Mouse (Mus musculus): ENCODE data around the gene Mgat3. TPM values are rescaled to one million over a fixed set of nuclear protein-coding genes. Genes with fewer than 3 reads are reported as not detected.

The Mgat3 gene
- polyA plus RNA-seq, 1 experiment: not detected

- 0 out of 2 replicates have a peak, but pooled peaks cover 2% of the 10 kb centered on the region for H3K4me1 ChIP-seq (ENCODE audit: control insufficient read depth, insufficient read depth, low read length)
- H3K4me3 ChIP-seq (ENCODE audit: insufficient read depth, low read length): no peak overlapping the region
- TF ChIP-seq POLR2A (IDR thresholded peaks at IDR 0.05; ENCODE audit: borderline replicate concordance, low read depth, low read length) (no peak), CTCF (IDR thresholded peaks at IDR 0.05; ENCODE audit: low read depth, low read length) (no peak)
- H3K27ac ChIP-seq (ENCODE audit: insufficient read depth, low read depth, low read length): no peak overlapping the region
Observed at GRCm38 (mm10) chr15:80171286-80171685, 2.2 kb upstream of the Mgat3 start.

GRCm38 (mm10) chr15:80171791-80172190 lies 1.7 kb upstream of the Mgat3 start:
- TF ChIP-seq POLR2A (IDR thresholded peaks at IDR 0.05; ENCODE audit: borderline replicate concordance, low read depth, low read length): no peak
- TF ChIP-seq CTCF (IDR thresholded peaks at IDR 0.05; ENCODE audit: low read depth, low read length): no peak
- Histone ChIP-seq H3K4me3 (ENCODE audit: insufficient read depth, low read length) (no peak overlapping the region), H3K4me1 (ENCODE audit: control insufficient read depth, insufficient read depth, low read length) (0 out of 2 replicates have a peak, but pooled peaks cover 2% of the 10 kb centered on the region), H3K27ac (ENCODE audit: insufficient read depth, low read depth, low read length) (no peak overlapping the region)

DNA sequence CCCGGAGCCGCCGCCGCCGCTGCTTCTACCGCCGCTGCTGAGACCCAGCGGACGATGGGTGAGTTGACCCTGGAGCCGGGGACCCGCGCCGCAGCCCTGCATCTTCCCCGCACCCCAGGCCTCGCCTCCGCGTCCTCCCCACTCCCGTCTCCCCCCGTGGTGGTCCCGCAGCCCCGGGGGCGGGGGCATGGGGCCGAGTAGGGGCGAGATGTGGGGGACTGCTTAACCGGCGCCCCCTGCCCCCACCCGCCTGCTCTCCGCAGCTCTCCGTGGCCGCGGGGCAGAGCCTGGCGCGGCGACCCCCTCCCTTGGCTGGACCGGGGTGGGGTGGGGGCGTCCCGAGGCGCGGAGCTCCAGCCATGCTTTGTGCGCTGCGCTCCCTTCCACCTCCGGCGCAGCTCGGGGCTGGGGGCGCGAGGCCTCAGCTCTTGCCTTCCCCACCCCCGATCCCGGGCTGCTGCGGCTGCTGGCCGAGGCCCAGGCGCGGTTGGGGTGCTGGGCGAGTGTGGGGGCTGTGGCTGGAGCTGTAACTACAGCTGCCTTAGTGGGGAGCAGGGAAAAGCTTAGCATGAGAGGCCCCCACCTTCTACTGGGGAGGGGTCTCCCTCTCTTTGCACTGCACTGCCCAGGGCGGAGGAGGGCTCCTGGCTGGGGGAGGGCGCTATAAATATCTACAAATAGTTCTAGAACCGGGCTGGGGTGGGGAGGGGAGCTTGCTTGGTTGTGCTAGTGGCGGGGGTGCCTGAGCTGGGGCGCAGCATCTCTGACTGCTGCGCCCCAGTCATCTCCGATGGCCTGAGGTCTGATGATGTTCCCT lies 468 bp downstream of the Mgat3 start:
- no peak for TF ChIP-seq POLR2A (IDR thresholded peaks at IDR 0.05; ENCODE audit: borderline replicate concordance, low read depth, low read length)
- TF ChIP-seq CTCF (IDR thresholded peaks at IDR 0.05; ENCODE audit: low read depth, low read length): no peak
- H3K4me3 ChIP-seq (ENCODE audit: insufficient read depth, low read length): peak overlapping the region; percentile 25; the same call in 1 of the 2 replicates
- H3K4me1 ChIP-seq (ENCODE audit: control insufficient read depth, insufficient read depth, low read length): 0 out of 2 replicates have a peak, but pooled peaks cover 2% of the 10 kb centered on the region
- H3K27ac ChIP-seq (ENCODE audit: insufficient read depth, low read depth, low read length): no peak overlapping the region

DNA sequence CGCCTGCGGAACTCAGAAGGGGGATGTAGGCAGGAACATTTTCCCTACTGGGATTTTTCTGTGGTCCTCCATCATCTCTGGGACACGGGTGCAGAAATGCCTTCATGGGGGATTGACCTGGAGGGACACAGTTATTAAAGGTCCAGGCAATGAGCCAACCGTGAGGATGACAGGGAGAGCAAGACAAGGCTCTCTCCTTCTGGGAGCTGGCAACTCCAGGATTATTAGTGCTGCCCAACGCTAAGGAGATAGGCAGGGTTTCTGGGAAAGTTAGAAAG lies 1.0 kb downstream of the Mgat3 start:
- no peak for TF ChIP-seq CTCF (IDR thresholded peaks at IDR 0.05; ENCODE audit: low read depth, low read length)
- no peak for TF ChIP-seq POLR2A (IDR thresholded peaks at IDR 0.05; ENCODE audit: borderline replicate concordance, low read depth, low read length)
- no peak overlapping the region for H3K4me3 ChIP-seq (ENCODE audit: insufficient read depth, low read length)
- H3K4me1 ChIP-seq (ENCODE audit: control insufficient read depth, insufficient read depth, low read length): 0 out of 2 replicates have a peak, but pooled peaks cover 2% of the 10 kb centered on the region
- H3K27ac ChIP-seq (ENCODE audit: insufficient read depth, low read depth, low read length): no peak overlapping the region

- Histone ChIP-seq H3K4me1 (ENCODE audit: control insufficient read depth, insufficient read depth, low read length) (0 out of 2 replicates have a peak, but pooled peaks cover 2% of the 10 kb centered on the region), H3K4me3 (ENCODE audit: insufficient read depth, low read length) (no peak overlapping the region), H3K27ac (ENCODE audit: insufficient read depth, low read depth, low read length) (no peak overlapping the region)
- no peak for TF ChIP-seq CTCF (IDR thresholded peaks at IDR 0.05; ENCODE audit: low read depth, low read length)
- no peak for TF ChIP-seq POLR2A (IDR thresholded peaks at IDR 0.05; ENCODE audit: borderline replicate concordance, low read depth, low read length)
Observed at GRCm38 (mm10) chr15:80175316-80175715, 1.8 kb downstream of the Mgat3 start.

DNA sequence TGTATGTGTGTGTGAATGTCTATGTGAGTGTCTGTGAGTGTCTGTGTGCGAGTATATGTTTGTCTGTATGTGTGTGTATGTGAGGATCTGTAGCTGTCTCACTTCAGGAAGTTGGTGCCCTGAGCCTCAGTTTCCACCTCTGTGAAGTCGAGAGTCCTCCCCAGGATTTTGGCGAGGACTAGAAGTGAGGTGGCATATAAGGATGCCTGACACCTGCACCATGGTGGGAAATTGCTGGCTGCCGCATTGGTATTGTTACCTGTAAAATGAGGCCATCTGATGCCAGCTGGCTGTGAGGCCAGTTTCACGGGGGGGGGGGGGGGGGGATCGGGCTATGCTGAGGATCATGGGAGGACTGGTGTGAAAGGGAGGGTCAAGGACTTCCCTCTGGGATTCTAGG lies 2.2 kb downstream of the Mgat3 start:
- Histone ChIP-seq H3K4me1 (ENCODE audit: control insufficient read depth, insufficient read depth, low read length) (0 out of 2 replicates have a peak, but pooled peaks cover 2% of the 10 kb centered on the region), H3K27ac (ENCODE audit: insufficient read depth, low read depth, low read length) (no peak overlapping the region), H3K4me3 (ENCODE audit: insufficient read depth, low read length) (no peak overlapping the region)
- TF ChIP-seq CTCF (IDR thresholded peaks at IDR 0.05; ENCODE audit: low read depth, low read length) (no peak), POLR2A (IDR thresholded peaks at IDR 0.05; ENCODE audit: borderline replicate concordance, low read depth, low read length) (no peak)

DNA sequence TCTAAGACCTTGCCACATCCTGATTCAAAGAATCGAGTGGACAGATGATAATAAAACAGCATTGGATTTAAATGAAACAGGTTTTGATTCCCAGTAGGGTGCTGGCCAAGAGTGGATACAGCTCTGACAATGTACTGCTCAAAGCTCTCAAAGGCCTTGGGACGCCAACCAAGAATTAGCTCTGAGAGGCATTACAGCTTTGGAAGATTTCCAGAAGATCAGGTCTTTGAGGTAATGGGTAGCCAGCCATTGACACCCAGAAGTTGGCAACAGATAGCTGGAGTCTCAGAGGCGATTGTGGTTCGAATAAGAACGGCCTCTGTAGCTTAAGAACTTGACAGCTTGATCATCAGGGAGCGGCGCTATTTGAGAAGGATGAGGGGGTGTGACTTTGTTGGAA lies 8.0 kb downstream of the Mgat3 start:
- TF ChIP-seq POLR2A (IDR thresholded peaks at IDR 0.05; ENCODE audit: borderline replicate concordance, low read depth, low read length) (no peak), CTCF (IDR thresholded peaks at IDR 0.05; ENCODE audit: low read depth, low read length) (no peak)

GRCm38 (mm10) chr15:80182072-80182700 lies 8.7 kb downstream of the Mgat3 start:
- TF ChIP-seq CTCF (IDR thresholded peaks at IDR 0.05; ENCODE audit: low read depth, low read length): no peak
- TF ChIP-seq POLR2A (IDR thresholded peaks at IDR 0.05; ENCODE audit: borderline replicate concordance, low read depth, low read length): no peak
- no peak overlapping the region for H3K4me3 ChIP-seq (ENCODE audit: insufficient read depth, low read length)
- H3K27ac ChIP-seq (ENCODE audit: insufficient read depth, low read depth, low read length): no peak overlapping the region
- no peaks in the 10 kb centered on the region for H3K4me1 ChIP-seq (ENCODE audit: control insufficient read depth, insufficient read depth, low read length)

More for the DNA sequence above, 8.0 kb downstream of the Mgat3 start:
- Histone ChIP-seq H3K4me1 (ENCODE audit: control insufficient read depth, insufficient read depth, low read length) (no peaks in the 10 kb centered on the region), H3K27ac (ENCODE audit: insufficient read depth, low read depth, low read length) (no peak overlapping the region), H3K4me3 (ENCODE audit: insufficient read depth, low read length) (no peak overlapping the region)

DNA sequence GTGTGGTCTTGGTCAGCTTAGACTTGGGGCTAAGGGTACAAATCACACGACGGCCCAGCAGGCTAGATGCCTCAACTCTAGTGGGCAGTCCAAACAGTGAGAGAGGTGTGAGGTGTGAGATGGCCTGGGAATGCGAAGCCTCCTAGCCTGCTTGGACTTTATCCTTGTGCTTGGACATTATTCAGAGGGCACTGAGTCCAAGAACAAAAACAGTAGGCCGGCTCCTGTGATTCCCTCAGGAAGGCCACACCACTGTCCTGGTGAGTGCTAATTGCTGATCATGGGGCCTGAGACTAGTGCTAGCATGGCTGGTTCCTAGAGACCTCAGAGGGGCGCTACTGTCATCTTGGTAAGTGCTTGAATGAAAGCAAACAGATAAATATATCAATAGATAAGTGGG lies 15.4 kb downstream of the Mgat3 start:
- Histone ChIP-seq H3K27ac (ENCODE audit: insufficient read depth, low read depth, low read length) (no peak overlapping the region), H3K4me3 (ENCODE audit: insufficient read depth, low read length) (no peak overlapping the region), H3K4me1 (ENCODE audit: control insufficient read depth, insufficient read depth, low read length) (no peaks in the 10 kb centered on the region)
- TF ChIP-seq POLR2A (IDR thresholded peaks at IDR 0.05; ENCODE audit: borderline replicate concordance, low read depth, low read length) (no peak), CTCF (IDR thresholded peaks at IDR 0.05; ENCODE audit: low read depth, low read length) (no peak)

- Histone ChIP-seq H3K27ac (ENCODE audit: insufficient read depth, low read depth, low read length) (no peak overlapping the region), H3K4me3 (ENCODE audit: insufficient read depth, low read length) (no peak overlapping the region), H3K4me1 (ENCODE audit: control insufficient read depth, insufficient read depth, low read length) (no peaks in the 10 kb centered on the region)
- TF ChIP-seq POLR2A (IDR thresholded peaks at IDR 0.05; ENCODE audit: borderline replicate concordance, low read depth, low read length): no peak
- no peak for TF ChIP-seq CTCF (IDR thresholded peaks at IDR 0.05; ENCODE audit: low read depth, low read length)
Observed at GRCm38 (mm10) chr15:80190075-80190474, 16.6 kb downstream of the Mgat3 start.
